Mouse (Mus musculus) thymus, postnatal 10 days (tissue): Measurements from ENCODE around the gene Capn3.

Source experiments
- DNase-seq, 2 experiments: peaks; one replicate each; pipeline ENCODE4 v3.0.0; 2021; ENCODE audit warnings: low spot score in 2 of 2

Gene Capn3

GRCm38 (mm10) chr2:120481921-120482320 lies 26.1 kb downstream of the Capn3 start:
- no peak for DNase-seq

- peak; percentile 72 to 79 for DNase-seq
These were observed 26.9 kb downstream of the Capn3 start for GRCm38 (mm10) chr2:120482506-120483389.

- DNase-seq = peak in 1 of 2 experiments; percentile 43
These were observed 28.4 kb downstream of the Capn3 start for GRCm38 (mm10) chr2:120484241-120484640.

GRCm38 (mm10) chr2:120493254-120493653 lies 37.4 kb downstream of the Capn3 start:
- DNase-seq = no peak

- DNase-seq = no peak
These were observed 40.7 kb downstream of the Capn3 start for GRCm38 (mm10) chr2:120496511-120496910.

- peak; percentile 83 to 86 for DNase-seq
These were observed 44.2 kb downstream of the Capn3 start for GRCm38 (mm10) chr2:120499971-120500471.

GRCm38 (mm10) chr2:120501136-120501918 lies 45.5 kb downstream of the Capn3 start:
- peak; percentile 49 to 58 for DNase-seq

- DNase-seq = peak; percentile 92 to 94
These were observed 46.2 kb downstream of the Capn3 start for GRCm38 (mm10) chr2:120501931-120502604.

GRCm38 (mm10) chr2:120502605-120502990 lies 46.8 kb downstream of the Capn3 start:
- peak; percentile 56 to 57 for DNase-seq

GRCm38 (mm10) chr2:120503094-120503493 lies 47.3 kb downstream of the Capn3 start:
- DNase-seq = peak in 1 of 2 experiments; percentile 22

- DNase-seq = peak in 1 of 2 experiments; percentile 44
These were observed 48.2 kb downstream of the Capn3 start for GRCm38 (mm10) chr2:120503992-120504391.

- DNase-seq = no peak
These were observed 58.4 kb downstream of the Capn3 start for GRCm38 (mm10) chr2:120514181-120514580.

- no peak for DNase-seq
These were observed 62.9 kb downstream of the Capn3 start for GRCm38 (mm10) chr2:120518547-120519210.

- DNase-seq = no peak
These were observed 71.0 kb downstream of the Capn3 start for GRCm38 (mm10) chr2:120526771-120527170.

GRCm38 (mm10) chr2:120529531-120529930 lies 73.7 kb downstream of the Capn3 start:
- DNase-seq = no peak

- no peak for DNase-seq
These were observed 75.4 kb downstream of the Capn3 start for GRCm38 (mm10) chr2:120531223-120531622.

- no peak for DNase-seq
These were observed 83.5 kb downstream of the Capn3 start for GRCm38 (mm10) chr2:120539333-120539732.

GRCm38 (mm10) chr2:120539778-120540208 lies 84.0 kb downstream of the Capn3 start:
- no peak for DNase-seq

GRCm38 (mm10) chr2:120544732-120545131 lies 88.9 kb downstream of the Capn3 start:
- DNase-seq = no peak
